Mouse (Mus musculus) lung, embryonic 16.5 days (tissue): ENCODE measurements at regions not wholly inside any gene's neighbourhood (a gene's known extent, or its start where the extent isn't known, plus 50 kb on each side); places are given as distances from the start of the nearest gene placed in this dataset.

Experiments used
- ATAC-seq: fragments of 200-750 bp; cut with Nextera tagmentation; 2 replicates; pipeline ENCODE4 v1.8.0; 2017; ENCODE audit warnings: low read depth, mild to moderate bottlenecking, moderate library complexity
- H3K27ac ChIP-seq: fragments of 300-500 bp; sonication (generic); 2 replicates; pipeline ENCODE4 v1.5.1; 2014; ENCODE audit warnings: mild to moderate bottlenecking, control low read depth, low read length
- H3K27me3 ChIP-seq: fragments of 300-500 bp; sonication (generic); 2 replicates; pipeline ENCODE4 v1.6.1; 2014; ENCODE audit warnings: low read depth, low read length, mixed read lengths; ENCODE audit not compliant: control insufficient read depth, insufficient read depth
- H3K36me3 ChIP-seq: fragments of 300-500 bp; sonication (generic); 2 replicates; pipeline ENCODE4 v1.6.1; 2014; ENCODE audit warnings: low read length; ENCODE audit not compliant: control insufficient read depth, insufficient read depth
- H3K4me1 ChIP-seq: fragments of 300-500 bp; sonication (generic); replicated peaks from 2 replicates; pipeline ENCODE4 v1.6.1; 2014; ENCODE audit warnings: low read length, mixed read lengths; ENCODE audit not compliant: control insufficient read depth, insufficient read depth
- H3K4me2 ChIP-seq: fragments of 300-500 bp; sonication (generic); 2 replicates; pipeline ENCODE4 v1.6.1; 2014; ENCODE audit warnings: low read depth, low read length, control low read depth
- H3K4me3 ChIP-seq: fragments of 300-500 bp; sonication (generic); 2 replicates; pipeline ENCODE4 v1.5.1; 2014; ENCODE audit warnings: mild to moderate bottlenecking, low read length, control low read depth
- H3K9ac ChIP-seq: fragments of 300-500 bp; sonication (generic); 2 replicates; pipeline ENCODE4 v1.6.1; 2014; ENCODE audit warnings: low read length, control low read depth
- H3K9me3 ChIP-seq: fragments of 300-500 bp; sonication (generic); 2 replicates; pipeline ENCODE4 v1.6.1; 2016; ENCODE audit warnings: low read length; ENCODE audit not compliant: control insufficient read depth
- WGBS: fragments of 180-500 bp; shearing (Covaris S2); extraction: QIAGEN DNeasy Blood & Tissue Kit; methylation state at CpG from one replicate; pipeline ENCODE4 v1.1.7; 2014; 5-methylcytosine and 5-hydroxymethylcytosine counted together

DNA sequence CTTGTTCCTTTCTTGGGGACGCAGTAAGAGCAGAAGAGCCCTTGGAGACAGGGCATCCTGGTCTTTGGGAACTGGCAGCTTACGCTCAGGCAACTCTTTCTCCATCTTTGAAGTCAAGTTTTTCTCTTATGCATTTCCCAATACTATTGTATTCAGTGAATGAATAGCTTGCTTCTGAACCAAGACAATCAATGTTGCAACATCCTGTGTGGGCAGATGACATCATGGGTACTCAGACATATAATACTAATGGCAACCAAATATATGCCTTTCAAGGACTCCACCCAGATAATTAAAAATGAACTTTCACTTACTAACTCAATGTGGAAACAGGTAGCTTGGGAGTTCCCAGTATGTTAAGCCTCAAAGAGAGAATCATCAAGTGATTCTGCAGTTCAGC, 104.6 kb downstream of the Ngf start:
- 89% methylated on average over 2 of the region's 2 CpGs for WGBS
- H3K4me3 ChIP-seq: no peak overlapping the region
- no peak overlapping the region for H3K27ac ChIP-seq
- H3K4me2 ChIP-seq: no peak overlapping the region
- no peak overlapping the region for H3K9ac ChIP-seq
- ATAC-seq: no peak
- H3K27me3 ChIP-seq: no peaks in the 10 kb centered on the region
- no peaks in the 10 kb centered on the region for H3K9me3 ChIP-seq
- no peaks in the 10 kb centered on the region for H3K4me1 ChIP-seq
- no peaks in the 10 kb centered on the region for H3K36me3 ChIP-seq

GRCm38 (mm10) chr3:102576896-102577295, 107.2 kb downstream of the Ngf start:
- no peak overlapping the region for H3K4me3 ChIP-seq
- ATAC-seq: no peak
- H3K9me3 ChIP-seq: no peaks in the 10 kb centered on the region
- 73% methylated on average over 2 of the region's 2 CpGs for WGBS
- no peaks in the 10 kb centered on the region for H3K36me3 ChIP-seq
- no peaks in the 10 kb centered on the region for H3K4me1 ChIP-seq
- no peaks in the 10 kb centered on the region for H3K27me3 ChIP-seq
- H3K4me2 ChIP-seq: no peak overlapping the region
- H3K27ac ChIP-seq: no peak overlapping the region
- H3K9ac ChIP-seq: no peak overlapping the region

- H3K27ac ChIP-seq: no peak overlapping the region
- H3K4me3 ChIP-seq: no peak overlapping the region
- no peaks in the 10 kb centered on the region for H3K36me3 ChIP-seq
- no peaks in the 10 kb centered on the region for H3K27me3 ChIP-seq
- 69% methylated on average over 3 of the region's 3 CpGs for WGBS
- H3K4me2 ChIP-seq: no peak overlapping the region
- H3K9ac ChIP-seq: no peak overlapping the region
- H3K4me1 ChIP-seq: no peaks in the 10 kb centered on the region
- no peaks in the 10 kb centered on the region for H3K9me3 ChIP-seq
- no peak for ATAC-seq
Observed at GRCm38 (mm10) chr3:102581830-102582229, 112.1 kb downstream of the Ngf start.

DNA sequence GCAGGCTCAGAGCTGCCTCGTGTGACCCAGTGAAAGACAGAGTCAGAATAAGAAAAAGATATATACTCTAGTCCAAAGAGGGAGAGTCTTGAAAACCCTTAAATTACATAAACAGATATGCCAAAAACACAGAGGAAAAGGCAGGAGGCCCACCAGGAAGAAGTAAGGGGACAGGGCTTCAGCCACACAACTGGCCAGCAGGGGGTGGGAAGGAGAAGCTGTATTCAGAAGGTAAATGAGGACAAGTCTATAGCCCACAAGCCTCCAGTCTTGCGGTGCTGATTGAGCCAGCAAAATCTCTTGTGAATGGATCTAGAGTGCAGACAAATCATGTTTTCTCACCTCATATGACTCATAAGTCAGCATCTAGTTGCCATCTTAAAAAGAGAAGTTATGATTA, 115.4 kb downstream of the Ngf start:
- Histone ChIP-seq H3K36me3 (no peaks in the 10 kb centered on the region), H3K4me1 (no peaks in the 10 kb centered on the region)
- 69% methylated on average over 2 of the region's 2 CpGs for WGBS

DNA sequence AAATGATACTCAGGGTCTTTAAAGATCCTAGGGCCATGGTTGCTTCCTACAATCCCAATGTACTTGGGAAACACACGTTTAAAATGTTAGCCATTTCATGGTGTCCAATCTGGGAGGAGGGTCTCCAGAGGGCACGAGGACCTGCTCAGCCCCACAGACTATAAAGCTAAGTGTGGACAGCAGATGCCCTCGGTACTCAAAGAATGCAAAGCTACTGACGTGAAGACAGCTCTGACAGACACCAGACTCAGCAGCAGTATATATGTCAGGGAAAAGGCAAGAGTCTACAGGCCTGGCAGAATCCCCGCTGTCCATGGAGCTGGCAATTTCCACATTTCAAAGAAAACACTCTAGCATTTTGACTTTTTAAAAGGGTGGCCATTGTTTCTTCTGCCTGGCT, 116.5 kb downstream of the Ngf start:
- Histone ChIP-seq H3K4me3 (no peak overlapping the region), H3K36me3 (no peaks in the 10 kb centered on the region), H3K27me3 (no peaks in the 10 kb centered on the region), H3K9me3 (no peaks in the 10 kb centered on the region; the same call in 1 of the 2 replicates), H3K9ac (no peak overlapping the region), H3K27ac (no peak overlapping the region), H3K4me1 (no peaks in the 10 kb centered on the region), H3K4me2 (no peak overlapping the region)
- WGBS: 56% methylated on average over 5 of the region's 5 CpGs
- no peak for ATAC-seq

More for the DNA sequence above, 115.4 kb downstream of the Ngf start:
- Histone ChIP-seq H3K4me2 (no peak overlapping the region), H3K4me3 (no peak overlapping the region), H3K27ac (no peak overlapping the region), H3K27me3 (no peaks in the 10 kb centered on the region), H3K9me3 (no peaks in the 10 kb centered on the region; the same call in 1 of the 2 replicates), H3K9ac (no peak overlapping the region)
- ATAC-seq: no peak

GRCm38 (mm10) chr3:102592041-102592440, 122.3 kb downstream of the Ngf start:
- H3K4me3 ChIP-seq: no peak overlapping the region
- no peak overlapping the region for H3K27ac ChIP-seq
- 74% methylated on average over 7 of the region's 7 CpGs for WGBS
- H3K4me1 ChIP-seq: no peaks in the 10 kb centered on the region
- H3K4me2 ChIP-seq: no peak overlapping the region
- no peaks in the 10 kb centered on the region; the same call in 1 of the 2 replicates for H3K9me3 ChIP-seq
- no peaks in the 10 kb centered on the region for H3K36me3 ChIP-seq
- no peak for ATAC-seq
- H3K27me3 ChIP-seq: no peaks in the 10 kb centered on the region
- H3K9ac ChIP-seq: no peak overlapping the region

DNA sequence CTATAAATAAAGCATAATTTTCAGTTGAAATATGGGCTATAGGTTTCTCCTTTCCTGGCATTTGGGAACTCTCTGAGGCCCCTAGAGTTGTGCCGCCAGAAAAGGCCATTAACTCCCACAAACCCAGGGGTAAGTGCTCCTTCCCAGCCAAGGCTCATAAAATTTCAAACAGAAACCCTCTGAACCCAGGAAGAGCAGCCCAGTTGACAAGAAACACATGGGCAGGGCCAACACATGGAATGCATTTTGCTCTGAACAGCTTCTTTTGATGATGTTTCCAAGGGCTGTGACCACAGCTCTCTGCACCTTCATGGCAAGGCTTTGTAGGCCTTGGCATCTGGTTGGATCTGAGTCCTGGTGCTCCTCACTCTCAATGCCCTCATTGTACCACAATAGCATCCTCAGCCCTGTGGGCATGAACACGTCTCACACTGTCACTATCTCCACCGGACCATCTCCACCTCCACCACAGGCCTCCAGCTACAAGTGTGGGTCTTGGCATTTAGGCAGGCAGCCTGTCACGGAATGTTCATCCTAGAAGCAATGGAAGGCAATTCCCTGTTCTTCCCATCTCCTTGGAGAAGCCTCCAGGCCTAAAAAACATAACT, 127.3 kb downstream of the Ngf start:
- Histone ChIP-seq H3K4me3 (no peak overlapping the region), H3K4me1 (no peaks in the 10 kb centered on the region; the same call in 1 of the 2 replicates), H3K36me3 (no peaks in the 10 kb centered on the region), H3K4me2 (no peak overlapping the region), H3K9ac (no peak overlapping the region), H3K9me3 (no peaks in the 10 kb centered on the region), H3K27ac (no peak overlapping the region), H3K27me3 (no peaks in the 10 kb centered on the region)
- ATAC-seq: no peak
- WGBS: 81% methylated on average over 4 of the region's 4 CpGs

GRCm38 (mm10) chr3:102599061-102599460, 129.3 kb downstream of the Ngf start:
- 42% methylated on average over 7 of the region's 7 CpGs for WGBS
- H3K4me1 ChIP-seq: no peaks in the 10 kb centered on the region; the same call in 1 of the 2 replicates
- no peaks in the 10 kb centered on the region for H3K9me3 ChIP-seq
- H3K36me3 ChIP-seq: no peaks in the 10 kb centered on the region
- H3K27me3 ChIP-seq: no peaks in the 10 kb centered on the region
- H3K4me3 ChIP-seq: no peak overlapping the region
- no peak overlapping the region for H3K9ac ChIP-seq
- H3K4me2 ChIP-seq: no peak overlapping the region
- ATAC-seq: no peak
- no peak overlapping the region for H3K27ac ChIP-seq

DNA sequence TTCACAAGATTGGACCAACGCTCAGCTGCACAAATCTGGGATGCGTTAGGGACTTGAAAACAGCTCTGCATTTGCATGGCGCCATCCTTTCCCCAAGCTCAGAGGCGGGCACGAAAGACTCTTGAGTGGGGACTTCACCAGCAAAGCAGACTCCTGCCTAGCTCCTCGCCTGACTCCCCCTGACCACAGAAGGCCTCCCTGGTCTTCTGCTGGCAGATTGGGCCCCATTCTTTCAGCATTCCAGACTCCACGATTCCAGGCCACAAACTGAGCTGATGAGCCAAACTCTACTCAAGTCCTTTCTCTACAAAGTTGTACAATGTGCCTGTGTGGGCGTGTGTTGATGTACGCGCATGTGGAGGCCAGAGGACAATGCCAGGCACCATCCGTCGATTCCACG, 131.6 kb upstream of the Tspan2 start:
- no peak overlapping the region for H3K4me3 ChIP-seq
- no peak overlapping the region for H3K27ac ChIP-seq
- no peaks in the 10 kb centered on the region for H3K27me3 ChIP-seq
- H3K9me3 ChIP-seq: no peaks in the 10 kb centered on the region
- no peak for ATAC-seq
- peaks cover 2% of the 10 kb centered on the region; the same call in 1 of the 2 replicates for H3K4me1 ChIP-seq
- H3K36me3 ChIP-seq: no peaks in the 10 kb centered on the region
- WGBS: 87% methylated on average over 13 of the region's 13 CpGs
- H3K4me2 ChIP-seq: no peak overlapping the region
- H3K9ac ChIP-seq: no peak overlapping the region

- Histone ChIP-seq H3K4me3 (no peak overlapping the region), H3K9ac (no peak overlapping the region), H3K27me3 (no peaks in the 10 kb centered on the region), H3K27ac (no peak overlapping the region), H3K9me3 (no peaks in the 10 kb centered on the region), H3K4me2 (no peak overlapping the region), H3K4me1 (0 out of 2 replicates have a peak, but pooled peaks cover 2% of the 10 kb centered on the region), H3K36me3 (no peaks in the 10 kb centered on the region)
- WGBS: 80% methylated on average over 2 of the region's 2 CpGs
- ATAC-seq: no peak
Observed at GRCm38 (mm10) chr3:102605284-102605683, 129.0 kb upstream of the Tspan2 start.
